Mouse (Mus musculus) G1E (cell line): ENCODE measurements around the gene Fgf18. TPM values are rescaled to one million over a fixed set of nuclear protein-coding genes. Genes with fewer than 3 reads are reported as not detected.
A peak's percentile ranks its signal among the peaks of the same experiment; 100 is the strongest.

Experiments used
- ATAC-seq: 2 replicates; pipeline ENCODE4 v1.8.0; 2016; ENCODE audit warnings: mild to moderate bottlenecking; ENCODE audit not compliant: insufficient number of reproducible peaks, poor library complexity, low FRiP score, severe bottlenecking; ENCODE audit errors: extremely low read depth
- DNase-seq: peaks from one replicate; pipeline ENCODE4 v3.0.0; 2012; ENCODE audit warnings: low spot score
- H3K27me3 ChIP-seq: 2 replicates; pipeline ENCODE4 v1.6.1; 2012; ENCODE audit warnings: mild to moderate bottlenecking, low read length, inconsistent platforms; ENCODE audit not compliant: insufficient read depth
- H3K36me3 ChIP-seq: replicated peaks from 2 replicates; pipeline ENCODE3; 2012; ENCODE audit warnings: mild to moderate bottlenecking, inconsistent platforms
- H3K4me1 ChIP-seq: 2 replicates; pipeline ENCODE4 v1.6.1; 2012; ENCODE audit warnings: low read depth, low read length, inconsistent platforms, mixed read lengths; ENCODE audit not compliant: insufficient read depth
- H3K4me3 ChIP-seq: 2 replicates; pipeline ENCODE4 v1.5.1; 2012; ENCODE audit warnings: low read depth, mild to moderate bottlenecking, inconsistent platforms, low read length, moderate library complexity, mixed read lengths
- H3K9me3 ChIP-seq: replicated peaks from 2 replicates; pipeline ENCODE4 v1.6.1; 2012; ENCODE audit warnings: inconsistent platforms
- CTCF ChIP-seq: IDR thresholded peaks from 2 replicates; pipeline ENCODE4 v1.5.1; 2012; ENCODE audit warnings: low read depth, low read length, inconsistent platforms, mixed read lengths
- GATA1 ChIP-seq: IDR thresholded peaks from 2 replicates; pipeline ENCODE4 v1.6.1; 2012; ENCODE audit warnings: borderline replicate concordance, low read length, inconsistent platforms, mixed read lengths
- GATA2 ChIP-seq: IDR thresholded peaks from 2 replicates; pipeline ENCODE4 v1.6.1; 2012; ENCODE audit warnings: low read depth, low read length, inconsistent platforms, borderline replicate concordance
- POLR2AphosphoS5 ChIP-seq: IDR thresholded peaks from 2 replicates; pipeline ENCODE4 v1.6.1; 2012; ENCODE audit warnings: low read depth, low read length, inconsistent platforms; ENCODE audit not compliant: insufficient replicate concordance
- TAL1 ChIP-seq: conservative IDR thresholded peaks from 2 replicates; pipeline ENCODE4 v1.6.1; 2012; ENCODE audit warnings: low read depth, low read length, inconsistent platforms, mixed read lengths
- polyA plus RNA-seq: library from polyadenylated mRNA; stranded (reverse); fragments of >175 nt; gene quantifications from 2 replicates; pipeline ENCODE4 v1.2.3, GENCODE M21; 2012
- total RNA-seq, 2 experiments: library from RNA; stranded (forward) in 1 of 2; stranded (reverse) in 1 of 2; fragments of 200-1000 nt in 1 of 2; fragments of >200 nt in 1 of 2; fragmentation: Nextera tagmentation in 1 of 2; gene quantifications; 2 replicates each; pipeline ENCODE4 v1.2.3; 2014 to 2017

Gene Fgf18
- not detected in 2 replicates for total RNA-seq (2014; fragmentation: Nextera tagmentation)
- not detected in 2 replicates for total RNA-seq (2017)
- not detected in 2 replicates for polyA plus RNA-seq

DNA sequence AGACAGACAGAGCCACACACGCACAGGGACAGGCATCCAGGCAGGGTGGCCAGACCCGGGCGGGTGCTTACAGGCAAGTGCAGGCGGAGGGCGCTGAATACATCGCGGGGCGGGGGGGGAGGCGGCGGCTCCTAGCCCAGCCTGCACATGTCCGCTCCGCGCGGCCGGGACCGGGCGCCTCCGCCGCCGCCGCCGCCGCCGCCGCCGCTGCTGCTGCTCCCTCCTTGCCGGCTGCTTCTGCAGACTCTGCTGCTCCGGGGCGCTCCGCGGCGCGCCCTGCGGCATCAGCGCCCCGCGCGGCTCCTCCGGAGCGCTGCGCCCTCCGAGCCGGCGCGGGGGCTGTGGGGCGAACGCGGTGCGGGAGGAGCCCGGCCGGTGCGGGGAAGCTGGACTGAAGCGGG is at the start of gene Fgf18:
Gene Fgf18 (minus strand): TSS at position 230 of the 401 bp plus-strand sequence.
- Histone ChIP-seq H3K4me3 (peak within 1 kb of the TSS; percentile 61; the same call in 1 of the 2 replicates), H3K27me3 (peaks cover 53% of the 10 kb centered on the region), H3K36me3 (peaks cover 31% of the 10 kb centered on the region), H3K9me3 (peaks cover 11% of the 10 kb centered on the region), H3K4me1 (peaks cover 35% of the 10 kb centered on the region)
- no peak for ATAC-seq
- no peak for DNase-seq
- TF ChIP-seq GATA1 (no peak), CTCF (no peak), TAL1 (no peak), POLR2AphosphoS5 (no peak), GATA2 (no peak)

DNA sequence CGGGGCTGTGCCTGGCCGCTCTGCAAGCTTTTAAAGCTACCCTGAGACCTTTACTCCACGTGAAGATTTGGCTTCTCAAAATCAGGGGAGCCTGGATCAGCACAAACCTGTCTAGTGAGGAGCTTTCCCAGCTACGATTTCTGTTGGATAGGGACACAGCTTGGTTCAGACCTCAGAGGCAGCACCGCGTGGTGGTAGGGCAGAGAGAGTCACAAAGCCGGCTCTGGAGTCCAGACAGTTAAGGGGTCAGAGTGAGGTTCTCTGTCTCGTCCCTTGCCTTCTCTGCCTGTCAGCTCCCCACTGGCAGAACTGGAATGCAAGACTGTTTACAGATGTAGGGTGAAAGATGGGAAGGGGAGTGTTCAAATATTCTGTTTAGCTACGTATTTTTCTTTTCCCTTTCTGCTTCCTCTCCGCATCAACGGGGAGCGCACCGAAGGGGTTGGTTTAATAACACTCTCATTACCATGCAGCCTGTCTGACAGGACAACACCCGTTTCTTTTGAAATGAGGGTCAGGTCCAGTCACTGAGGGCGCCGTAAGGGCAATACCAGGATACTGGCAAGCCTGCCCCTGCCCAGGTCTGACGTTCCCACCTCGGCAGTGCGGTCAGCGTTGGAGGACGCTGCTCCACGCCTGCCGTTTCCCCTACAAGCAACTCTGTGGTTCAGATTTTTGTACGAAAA is 49.4 kb upstream of the Fgf18 start:
- TF ChIP-seq TAL1, result no peak
- no peak for TF ChIP-seq POLR2AphosphoS5
- no peak for TF ChIP-seq CTCF
- no peak for TF ChIP-seq GATA1
- TF ChIP-seq GATA2, result no peak
- DNase-seq (no peak), ATAC-seq (no peak)
- Histone ChIP-seq H3K9me3 (peaks cover 22% of the 10 kb centered on the region), H3K27me3 (peaks cover 13% of the 10 kb centered on the region), H3K36me3 (no peaks in the 10 kb centered on the region), H3K4me3 (no peak overlapping the region), H3K4me1 (no peaks in the 10 kb centered on the region)

DNA sequence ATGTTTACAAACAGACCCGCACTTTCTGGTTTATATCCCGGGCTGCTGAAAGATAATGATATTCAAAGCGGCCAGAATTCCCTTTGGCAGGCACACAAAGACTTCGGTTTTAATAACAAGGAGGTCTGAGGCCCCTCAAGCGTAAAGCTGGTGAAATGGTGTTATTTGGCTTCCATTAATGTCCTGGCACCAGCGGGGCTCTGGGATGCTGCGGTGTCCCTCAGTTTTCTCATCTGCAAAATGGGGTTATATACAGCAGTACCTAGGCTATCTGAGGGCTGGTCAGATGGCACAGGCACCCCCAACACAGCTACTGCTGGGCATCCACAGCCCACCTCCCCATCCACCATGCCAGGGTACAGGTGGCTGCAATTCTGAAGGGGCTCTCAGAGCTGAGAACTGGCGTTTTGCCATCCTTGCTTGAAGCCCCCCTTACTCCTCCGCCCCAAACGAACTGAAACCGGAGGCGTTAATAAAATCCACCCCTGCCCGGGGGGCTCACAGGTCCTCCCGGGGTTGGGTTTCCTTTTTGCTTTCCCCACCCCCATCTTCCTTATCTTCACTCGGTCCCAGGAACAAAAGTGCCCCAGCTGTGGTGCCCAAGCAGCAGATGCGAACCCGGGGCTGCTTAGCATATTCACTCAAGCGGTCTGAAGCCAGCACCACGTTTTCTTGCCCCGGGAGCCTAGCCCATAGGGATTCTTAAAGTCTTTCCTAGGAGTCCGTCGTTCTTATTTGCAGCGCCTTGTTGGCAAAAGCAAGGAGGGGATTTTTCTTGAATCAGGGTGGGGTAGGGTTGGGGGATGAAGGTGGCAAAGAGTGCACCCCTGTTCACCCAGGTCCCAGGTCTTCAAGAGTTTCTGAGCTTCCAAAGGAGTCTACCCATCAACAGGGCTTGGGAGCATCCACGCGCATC is 48.6 kb upstream of the Fgf18 start:
- Histone ChIP-seq H3K27me3 (peaks cover 10% of the 10 kb centered on the region), H3K9me3 (peaks cover 14% of the 10 kb centered on the region), H3K36me3 (no peaks in the 10 kb centered on the region), H3K4me1 (no peaks in the 10 kb centered on the region), H3K4me3 (no peak overlapping the region)
- ATAC-seq, result no peak
- TF ChIP-seq CTCF (no peak), POLR2AphosphoS5 (no peak), GATA2 (no peak), GATA1 (no peak), TAL1 (no peak)
- DNase-seq, result no peak

DNA sequence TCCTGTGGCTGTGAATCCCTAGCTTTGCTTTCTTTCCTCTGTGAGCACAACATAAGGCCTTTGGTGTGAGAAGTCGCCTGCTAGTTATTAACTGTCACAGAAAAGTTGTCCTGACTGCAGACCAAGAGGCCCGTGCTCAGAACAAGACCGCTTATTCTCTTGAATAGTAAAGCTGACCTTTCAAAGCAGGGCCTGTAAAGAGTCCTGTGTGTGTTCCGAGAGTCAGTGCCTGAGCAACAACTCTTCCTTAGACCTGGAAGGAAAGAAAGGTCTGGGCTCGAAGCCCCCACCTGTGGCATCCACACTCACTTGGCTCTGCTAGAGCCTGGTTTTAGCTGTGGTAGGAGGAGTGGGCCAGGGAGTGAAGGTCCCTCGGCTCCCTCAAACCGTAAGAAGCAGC is 47.9 kb upstream of the Fgf18 start:
- DNase-seq (no peak), ATAC-seq (no peak)
- peaks cover 10% of the 10 kb centered on the region for H3K27me3 ChIP-seq

DNA sequence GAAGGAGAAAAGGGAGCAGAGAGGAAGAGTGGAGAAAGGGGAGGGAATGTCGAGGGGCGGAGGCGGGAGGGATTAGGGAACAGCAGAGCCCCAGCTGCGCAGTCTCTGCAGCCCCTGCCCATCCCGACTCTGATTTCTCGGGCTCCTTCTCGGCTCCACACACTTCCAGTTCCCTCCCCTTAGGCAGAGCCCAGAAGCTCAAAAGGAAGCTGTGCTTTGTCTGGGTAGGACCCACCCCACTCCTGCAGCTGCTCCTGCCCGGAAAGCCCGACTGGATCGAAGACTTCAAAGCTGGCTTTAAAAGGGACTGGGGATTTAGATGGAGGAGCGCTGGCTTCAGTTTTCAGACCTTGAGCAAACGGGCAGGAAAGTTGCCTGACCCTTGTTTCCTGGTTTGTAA is 46.5 kb upstream of the Fgf18 start:
- Histone ChIP-seq H3K27me3 (peaks cover 10% of the 10 kb centered on the region), H3K36me3 (no peaks in the 10 kb centered on the region), H3K4me3 (no peak overlapping the region), H3K9me3 (peaks cover 4% of the 10 kb centered on the region), H3K4me1 (no peaks in the 10 kb centered on the region)
- ATAC-seq (no peak), DNase-seq (no peak)
- TF ChIP-seq TAL1, result no peak
- no peak for TF ChIP-seq CTCF
- TF ChIP-seq GATA1, result no peak
- TF ChIP-seq GATA2, result no peak
- TF ChIP-seq POLR2AphosphoS5, result no peak

More for the DNA sequence above, 47.9 kb upstream of the Fgf18 start:
- H3K4me3 ChIP-seq, result no peak overlapping the region
- H3K36me3 ChIP-seq, result no peaks in the 10 kb centered on the region
- no peaks in the 10 kb centered on the region for H3K4me1 ChIP-seq
- TF ChIP-seq GATA2 (no peak), POLR2AphosphoS5 (no peak), GATA1 (no peak), TAL1 (no peak)
- H3K9me3 ChIP-seq, result peaks cover 8% of the 10 kb centered on the region

DNA sequence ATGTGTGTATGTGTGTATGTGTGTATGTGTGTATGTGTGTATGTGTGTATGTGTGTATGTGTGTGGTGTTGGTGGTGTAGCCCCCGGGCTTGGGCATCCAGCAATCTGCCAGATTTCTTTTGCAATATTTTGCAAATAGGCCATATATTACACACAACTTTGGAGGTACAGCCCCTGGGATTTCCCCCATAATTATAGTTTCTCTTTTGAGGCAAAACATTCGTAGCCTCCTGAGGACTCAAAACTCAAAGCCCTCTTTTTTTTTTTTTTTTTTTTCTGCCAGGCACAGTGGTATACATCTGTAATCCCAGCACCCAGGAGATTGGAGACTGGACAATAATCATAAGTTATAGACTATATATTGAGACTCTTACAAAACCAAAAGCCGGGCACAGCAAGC is 34.6 kb upstream of the Fgf18 start:
- Histone ChIP-seq H3K27me3 (peaks cover 29% of the 10 kb centered on the region), H3K9me3 (no peaks in the 10 kb centered on the region), H3K4me3 (no peak overlapping the region), H3K36me3 (no peaks in the 10 kb centered on the region), H3K4me1 (no peaks in the 10 kb centered on the region)
- ATAC-seq (no peak), DNase-seq (no peak)
- TF ChIP-seq TAL1, result no peak
- TF ChIP-seq GATA1, result no peak
- no peak for TF ChIP-seq POLR2AphosphoS5
- no peak for TF ChIP-seq CTCF
- no peak for TF ChIP-seq GATA2
